Mouse (Mus musculus) mouse trophoblast stem cell (cell line): ENCODE results near the gene Coq9.
"Not testable (repeated sequence)": the region's sequence is repeated elsewhere in the genome, so short reads cannot be mapped to it uniquely, and the experiment has no call there.

Experiments
- in situ Hi-C, 2 experiments: fragments of 300-500 bp; cut with MseI, MboI; formaldehyde crosslinking; loops; 2 replicates in 1 of 2; 3 replicates in 1 of 2; pipeline ENCODE4 v1.15.1; 2025

The Coq9 gene

DNA sequence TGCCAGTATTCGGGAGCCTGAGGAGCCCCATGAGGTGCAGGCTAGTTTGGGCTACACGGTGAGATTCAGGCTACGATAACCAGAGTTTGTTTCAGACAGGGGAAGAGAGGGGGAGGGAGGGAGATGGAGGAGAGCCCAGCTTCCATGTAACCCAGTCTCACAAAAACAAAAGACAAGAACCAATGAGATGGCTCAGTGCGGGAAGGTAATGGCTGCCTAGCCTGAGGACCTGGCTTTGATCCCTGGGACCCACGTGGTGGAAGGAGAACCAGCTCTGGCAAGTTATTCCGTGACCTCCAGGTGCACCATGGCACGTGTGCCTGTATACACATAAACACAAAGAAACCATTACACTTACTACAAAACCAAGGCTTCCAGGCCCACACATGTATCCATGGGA is 17.6 kb upstream of the Coq9 start:
- in situ Hi-C loops, result no loop called here

DNA sequence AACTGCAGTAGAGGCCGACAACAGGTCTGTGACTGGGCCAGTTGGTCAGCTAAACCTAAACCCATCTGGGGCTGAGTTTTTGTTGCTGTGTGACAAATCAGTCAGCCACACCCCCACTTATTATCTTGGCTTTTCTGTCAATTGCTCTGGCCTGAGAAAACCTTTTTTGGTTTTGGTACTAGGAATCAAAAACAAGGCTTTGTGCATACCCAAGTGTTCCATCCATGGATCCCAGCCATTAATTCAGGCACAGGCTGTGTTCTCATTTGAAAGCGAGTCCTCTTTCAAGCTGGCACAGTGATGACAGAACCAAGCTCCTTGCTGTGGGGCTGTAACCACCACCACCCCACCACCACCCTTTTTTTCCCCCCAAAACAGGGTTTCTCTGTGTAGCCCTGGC is 16.7 kb upstream of the Coq9 start:
- in situ Hi-C loops, result no loop called here

- in situ Hi-C loops, result no loop called here
Measured at GRCm38 (mm10) chr8:94822637-94823560, 15.2 kb upstream of the Coq9 start.

GRCm38 (mm10) chr8:94825170-94825569 is 13.0 kb upstream of the Coq9 start:
- in situ Hi-C loops, result no loop called here

DNA sequence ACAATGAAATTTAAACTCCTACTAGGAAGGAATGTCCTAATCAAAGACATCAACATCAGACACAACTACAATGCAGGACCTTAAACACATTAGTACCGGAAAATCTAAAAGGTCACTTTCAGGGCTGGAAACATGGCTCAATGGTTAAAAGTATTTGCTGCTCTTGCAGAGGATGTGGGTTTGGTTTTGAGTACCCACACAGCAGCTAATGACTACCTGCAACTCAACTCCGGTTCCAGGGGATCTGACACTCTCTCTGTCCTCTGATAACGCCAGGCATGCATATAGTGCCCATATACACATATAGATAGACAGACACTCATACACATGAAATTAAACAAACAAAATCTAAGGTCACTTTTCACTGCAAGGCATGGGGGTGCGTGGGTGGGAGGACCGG is 11.9 kb upstream of the Coq9 start:
- in situ Hi-C loops, result no loop called here

DNA sequence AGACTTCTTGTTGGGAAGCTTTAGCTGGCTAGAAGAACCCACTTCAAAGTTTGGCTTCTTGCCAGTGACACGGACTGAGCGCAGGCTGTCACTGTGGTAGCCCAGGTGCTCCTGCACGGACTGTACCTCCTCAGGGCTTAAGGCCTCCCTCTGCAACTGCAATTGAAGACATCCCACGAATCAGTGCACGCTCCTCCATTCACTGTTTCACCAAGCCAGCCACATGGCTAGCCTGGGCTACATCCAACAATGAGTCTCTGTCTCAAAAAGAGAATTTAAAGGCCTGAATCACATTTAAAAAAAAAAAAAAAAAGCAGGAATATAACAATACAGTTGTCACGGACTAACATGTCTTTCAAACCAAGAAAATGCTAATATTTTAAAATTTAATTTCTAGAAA is 9.8 kb upstream of the Coq9 start:
- in situ Hi-C loops, result no loop called here

DNA sequence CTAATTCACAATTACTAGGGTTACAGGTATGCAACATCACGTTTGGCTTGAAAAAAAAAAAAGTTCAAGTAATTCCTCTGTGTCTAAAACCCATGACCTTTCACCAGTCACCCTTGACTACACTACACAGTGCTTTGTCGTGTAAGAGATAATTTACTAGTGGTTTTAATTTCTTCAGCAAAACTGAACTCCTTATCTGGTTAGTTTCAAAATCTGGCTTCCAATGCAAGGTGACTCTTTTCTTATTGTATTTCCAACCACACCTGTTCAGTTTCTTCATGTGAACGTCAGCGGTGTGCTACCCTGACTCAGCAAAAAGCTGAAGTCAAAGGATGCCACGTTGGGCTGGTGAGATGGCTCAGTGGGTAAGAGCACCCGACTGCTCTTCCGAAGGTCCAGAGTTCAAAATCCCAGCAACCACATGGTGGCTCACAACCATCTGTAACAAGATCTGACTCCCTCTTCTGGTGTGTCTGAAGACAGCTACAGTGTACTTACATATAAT is 4.2 kb upstream of the Coq9 start:
- in situ Hi-C loops, result not testable (repeated sequence)

DNA sequence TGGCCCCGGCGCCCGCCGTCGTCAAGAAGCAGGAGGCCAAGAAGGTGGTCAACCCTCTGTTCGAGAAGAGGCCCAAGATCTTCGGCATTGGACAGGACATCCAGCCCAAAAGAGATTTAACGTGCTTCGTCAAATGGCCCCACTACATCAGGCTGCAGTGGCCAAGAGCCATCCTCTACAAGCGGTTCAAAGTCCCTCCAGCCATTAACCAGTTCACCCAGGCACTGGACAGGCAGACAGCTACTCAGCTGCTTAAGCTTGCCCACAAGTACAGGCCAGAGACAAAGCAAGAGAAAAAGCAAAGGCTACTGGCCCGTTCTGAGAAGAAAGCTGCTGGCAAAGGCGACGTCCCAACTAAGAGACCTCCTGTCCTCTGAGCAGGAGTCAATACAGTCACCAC is 2.4 kb upstream of the Coq9 start:
- in situ Hi-C loops, result not testable (repeated sequence)

DNA sequence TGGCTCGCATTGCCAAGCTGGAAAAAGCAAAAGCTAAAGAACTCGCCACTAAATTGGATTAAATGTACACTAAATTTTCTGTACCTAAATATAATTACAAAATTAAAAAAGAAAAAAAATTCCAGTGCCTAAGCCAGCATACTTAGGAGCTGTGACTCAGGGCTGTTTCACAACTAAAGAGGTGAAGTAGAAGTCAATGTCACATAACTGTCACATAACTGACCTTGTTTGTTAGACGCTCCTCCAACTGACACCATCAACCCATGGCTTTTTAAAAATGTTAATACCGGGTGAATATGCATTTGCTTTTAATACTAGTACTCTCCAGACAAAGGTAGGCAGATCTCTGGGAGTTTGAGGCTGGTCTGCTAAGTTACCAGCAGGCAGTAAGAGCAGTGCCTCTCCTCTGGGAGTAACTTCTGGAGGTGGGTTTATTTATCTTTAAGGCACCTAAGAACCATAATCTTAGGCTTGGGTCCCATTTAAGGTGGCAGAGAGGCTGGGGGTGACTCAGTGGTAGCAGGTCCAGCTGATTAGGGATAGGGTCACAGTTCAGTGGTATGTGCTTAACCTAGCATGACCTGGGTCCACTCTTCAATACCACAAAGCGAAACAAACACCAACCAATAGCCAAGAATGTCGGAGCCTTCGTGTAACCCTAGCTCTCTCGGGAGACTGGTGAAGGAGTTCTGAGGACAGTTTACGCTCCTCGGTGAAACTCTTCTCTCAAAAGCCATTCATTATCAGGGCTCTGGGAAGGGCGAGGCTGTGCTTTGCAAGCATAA is 1.5 kb upstream of the Coq9 start:
- in situ Hi-C loops, result no loop called here

- in situ Hi-C loops, result no loop called here
Measured at GRCm38 (mm10) chr8:94838600-94838999, 479 bp downstream of the Coq9 start.

DNA sequence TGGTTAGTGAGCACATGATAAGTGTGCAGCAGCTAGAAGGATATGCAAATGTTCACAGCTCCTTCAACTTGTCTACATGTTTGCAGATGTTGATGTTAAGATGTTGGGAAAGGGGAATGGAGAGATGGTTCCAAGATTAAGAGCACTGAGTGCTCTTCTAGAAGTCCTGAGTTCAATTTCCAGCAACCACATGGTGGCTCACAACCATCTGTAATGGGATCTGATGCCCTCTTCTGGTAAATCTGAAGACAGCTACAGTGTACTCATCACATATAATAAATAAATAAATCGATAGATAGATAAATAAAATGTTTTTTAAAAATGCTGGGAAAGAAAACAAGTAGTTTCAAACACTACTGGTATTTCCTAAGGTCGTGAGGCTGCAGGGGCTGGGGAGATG is 3.1 kb downstream of the Coq9 start:
- in situ Hi-C loops, result no loop called here

DNA sequence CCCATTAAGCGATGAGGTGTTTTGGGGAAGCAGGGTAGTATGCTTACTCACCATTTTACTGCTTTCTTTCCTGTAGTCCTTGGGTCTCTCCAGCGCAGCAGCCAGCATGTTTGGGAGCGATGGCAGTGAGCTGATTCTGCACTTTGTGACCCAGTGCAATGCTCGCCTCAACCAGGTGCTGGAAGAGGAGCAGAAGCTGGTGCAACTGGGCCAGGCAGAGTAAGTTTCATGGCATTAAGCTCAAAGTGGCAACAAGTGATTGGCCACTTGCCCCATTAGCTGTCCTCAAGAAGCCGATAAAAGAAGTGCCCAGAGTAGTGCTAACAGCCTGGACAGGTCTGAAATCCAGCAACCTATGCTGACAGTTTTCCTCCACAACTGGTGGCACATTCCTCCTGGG is 11.9 kb downstream of the Coq9 start:
- in situ Hi-C loops, result no loop called here

- in situ Hi-C loops, result not testable (repeated sequence)
Measured at GRCm38 (mm10) chr8:94854761-94855160, 16.6 kb downstream of the Coq9 start.

GRCm38 (mm10) chr8:94857011-94857345 is 18.9 kb downstream of the Coq9 start:
- in situ Hi-C loops, result no loop called here

DNA sequence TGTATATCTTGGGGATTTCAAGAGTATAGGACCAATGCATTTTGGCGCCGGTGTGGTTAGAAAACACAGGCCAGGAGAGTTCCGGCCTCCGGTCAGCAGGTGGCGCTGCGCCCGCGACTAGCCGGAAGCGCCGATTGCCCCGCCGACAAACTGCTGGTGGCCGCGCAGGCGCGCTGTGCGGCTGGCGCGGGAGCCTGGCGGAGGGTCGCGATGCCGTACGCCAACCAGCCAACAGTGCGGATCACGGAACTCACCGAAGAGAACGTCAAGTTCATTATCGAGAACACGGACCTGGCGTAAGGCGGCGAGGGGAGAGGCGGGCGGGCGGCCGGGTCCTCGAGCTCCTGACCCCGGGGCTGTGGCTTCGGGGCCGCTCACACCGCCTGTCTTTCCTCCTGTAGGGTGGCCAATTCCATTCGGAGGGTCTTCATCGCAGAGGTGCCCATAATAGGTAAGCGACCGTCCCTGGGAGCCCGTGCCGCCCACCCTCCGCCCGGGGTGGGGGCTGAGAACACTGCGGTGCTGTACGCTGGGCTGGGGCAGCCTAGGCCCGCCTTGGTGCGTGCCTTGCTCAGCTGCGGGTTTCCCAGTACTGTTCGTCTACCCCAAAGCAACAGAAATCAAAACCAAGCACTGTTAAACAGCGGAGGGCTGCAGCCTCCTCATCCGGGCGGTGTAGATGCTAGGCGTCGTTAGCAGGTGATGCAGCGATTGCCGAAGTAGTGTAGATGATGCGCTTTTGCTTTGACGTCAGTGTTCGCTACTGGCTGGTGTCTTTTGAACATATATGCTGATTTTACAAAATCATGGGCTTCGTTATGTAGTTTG is 19.4 kb downstream of the Coq9 start, which contains the start of gene Polr2c:
TSS of gene Polr2c (plus strand) at position 105 of the 828 bp plus-strand sequence.
- in situ Hi-C loops, result no loop called here

DNA sequence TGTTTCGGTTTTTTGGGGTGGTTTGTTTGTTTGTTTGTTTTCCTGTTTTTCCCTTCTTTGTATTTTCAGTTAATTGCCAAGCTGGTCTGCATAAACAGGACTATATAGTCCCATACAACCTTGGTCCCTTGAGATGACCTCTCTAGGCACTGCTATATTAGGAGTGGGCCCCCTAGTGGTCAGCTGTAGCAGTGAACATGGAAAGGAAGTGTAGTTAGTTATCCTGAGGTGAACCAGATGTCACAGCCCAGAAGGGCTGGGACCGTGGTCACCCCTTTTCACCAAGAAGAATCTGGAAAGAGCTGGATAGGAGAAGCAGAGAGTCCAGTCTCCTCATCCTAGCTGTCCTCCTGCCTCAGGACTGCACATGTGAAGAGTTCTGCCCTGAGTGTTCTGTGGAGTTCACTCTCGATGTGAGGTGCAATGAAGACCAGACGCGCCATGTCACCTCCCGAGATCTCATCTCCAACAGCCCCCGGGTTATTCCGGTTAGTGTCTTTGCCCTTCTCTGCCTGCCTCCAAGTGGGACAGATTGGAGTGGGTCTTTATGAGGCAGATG is 23.3 kb downstream of the Coq9 start:
- in situ Hi-C loops, result no loop called here

DNA sequence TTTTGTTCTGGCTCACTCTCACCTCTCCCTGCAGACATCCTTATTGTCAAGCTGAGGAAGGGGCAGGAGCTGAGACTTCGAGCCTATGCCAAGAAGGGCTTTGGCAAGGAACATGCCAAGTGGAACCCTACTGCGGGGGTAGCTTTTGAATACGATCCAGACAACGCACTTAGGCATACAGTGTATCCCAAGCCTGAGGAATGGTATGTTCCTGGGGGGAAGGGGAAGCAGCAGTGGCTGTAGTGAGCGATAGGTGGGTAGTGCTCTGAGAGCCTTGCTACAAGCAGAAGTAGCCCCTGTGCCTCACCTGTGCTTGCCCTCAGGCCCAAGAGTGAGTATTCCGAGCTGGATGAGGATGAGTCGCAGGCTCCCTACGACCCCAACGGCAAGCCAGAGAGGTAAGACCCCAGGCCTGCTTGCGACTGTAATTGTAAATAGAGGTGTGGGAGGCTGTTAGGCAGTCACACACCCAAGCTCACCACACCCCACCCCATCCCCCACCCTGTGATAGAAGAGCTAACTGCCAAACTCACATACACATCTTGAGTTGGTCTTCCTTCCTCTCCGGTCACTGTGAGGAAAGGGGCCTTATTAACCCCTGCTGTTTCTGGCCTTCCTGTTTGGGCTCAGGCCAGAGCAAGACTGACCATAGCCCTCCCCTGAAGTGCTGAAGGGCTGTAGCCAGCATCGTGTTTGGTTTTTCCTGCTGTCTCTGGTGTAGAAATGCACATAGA is 24.5 kb downstream of the Coq9 start:
- in situ Hi-C loops, result no loop called here

DNA sequence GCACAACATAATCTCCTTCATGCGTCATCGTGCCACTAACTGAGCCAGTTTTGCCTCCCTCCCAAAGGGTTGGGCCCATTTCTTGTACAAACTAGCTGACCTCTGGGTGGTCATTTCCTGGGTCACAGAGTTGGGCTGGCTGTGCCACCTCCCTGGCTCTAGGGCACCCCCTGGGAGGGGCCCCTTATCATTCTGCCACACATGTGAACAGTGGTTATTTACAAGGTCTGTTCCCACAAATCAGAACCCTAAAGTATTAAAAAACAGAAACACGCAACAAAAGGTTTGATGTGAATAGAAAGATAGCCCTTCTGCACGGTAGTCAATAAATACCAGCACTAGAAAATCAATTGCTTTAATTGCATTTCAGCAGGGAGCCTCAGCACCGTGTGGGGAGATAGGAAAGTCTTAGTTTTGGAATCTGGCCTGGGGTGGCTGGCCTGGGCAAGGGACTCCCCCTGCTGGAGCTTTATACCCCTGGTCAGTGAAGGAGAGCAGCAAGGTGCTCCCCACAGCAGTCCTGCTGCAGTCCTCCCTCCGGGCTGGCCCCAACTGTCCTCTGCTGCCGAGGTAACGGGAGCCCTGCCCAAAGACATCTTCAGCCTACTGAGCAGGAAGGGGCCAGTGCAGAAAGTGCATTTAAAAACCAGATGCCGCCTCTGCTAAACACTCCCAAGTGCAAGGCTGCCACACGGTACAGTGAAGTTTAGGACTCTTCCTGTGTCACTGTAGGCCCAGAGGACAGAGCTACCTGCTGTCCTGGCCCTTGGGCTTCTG is 26.0 kb downstream of the Coq9 start:
- in situ Hi-C loops, result no loop called here

GRCm38 (mm10) chr8:94865292-94865691 is 27.2 kb downstream of the Coq9 start:
- in situ Hi-C loops, result no loop called here

GRCm38 (mm10) chr8:94866921-94867320 is 28.8 kb downstream of the Coq9 start:
- in situ Hi-C loops, result no loop called here
